Mouse (Mus musculus) urinary bladder, postnatal 4 days (tissue): ENCODE measurements around the gene Zdhhc12.
"Not testable (repeated sequence)": the region's sequence is repeated elsewhere in the genome, so short reads cannot be mapped to it uniquely, and the experiment has no call there.

Experiments used
- DNase-seq, 2 experiments: peaks; one replicate each; pipeline ENCODE4 v3.0.0; 2021 to 2022; ENCODE audit warnings: low spot score in 2 of 2

Zdhhc12 gene

GRCm38 (mm10) chr2:30064298-30064697, 29.1 kb downstream of the Zdhhc12 start:
- DNase-seq = no peak

GRCm38 (mm10) chr2:30063791-30064190, 29.7 kb downstream of the Zdhhc12 start:
- DNase-seq = no peak

GRCm38 (mm10) chr2:30063235-30063634, 30.2 kb downstream of the Zdhhc12 start:
- DNase-seq = no peak

DNA sequence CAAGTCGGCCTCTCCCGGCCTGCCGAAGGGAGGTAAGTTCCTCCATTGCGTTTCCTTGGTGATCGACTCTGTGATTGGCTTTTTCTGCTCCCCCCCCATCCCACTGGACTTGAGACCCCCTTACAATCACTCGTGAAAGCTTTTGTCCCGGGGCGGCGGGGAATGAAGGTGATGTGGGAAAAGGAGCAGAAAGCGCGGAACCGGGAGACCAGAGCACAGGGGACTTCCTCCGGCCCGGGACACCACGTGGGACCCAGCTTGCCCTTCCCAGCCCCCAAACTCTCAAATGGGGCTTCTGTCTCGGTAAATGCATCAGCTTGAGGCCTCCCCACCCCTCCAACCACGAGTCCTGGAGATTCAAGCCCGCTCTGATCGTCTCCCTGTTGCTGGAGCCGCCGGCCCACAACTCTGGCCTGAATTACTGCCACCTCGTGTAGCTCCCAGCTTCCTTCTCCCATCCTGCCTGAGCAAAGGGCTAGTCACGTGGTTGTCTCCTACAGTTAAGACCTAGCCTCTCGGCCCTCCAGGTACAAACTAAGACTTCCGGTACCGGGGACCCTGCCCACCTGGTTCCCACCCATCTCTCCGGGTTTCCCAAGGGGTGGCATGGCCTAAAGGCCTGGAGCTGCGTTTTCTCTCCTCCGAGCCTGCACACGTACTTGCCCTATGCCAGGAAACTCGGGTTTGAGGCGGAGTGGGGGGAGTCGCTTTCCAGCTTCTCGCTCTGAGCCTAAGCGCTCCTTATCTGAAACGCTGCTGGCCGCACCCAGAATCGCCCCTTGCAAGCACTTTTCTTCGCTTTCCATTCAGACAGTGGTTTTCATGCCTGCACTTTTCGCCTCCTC, 31.0 kb downstream of the Zdhhc12 start:
- peak in 1 of 2 experiments; percentile 56 for DNase-seq

- DNase-seq = peak in 1 of 2 experiments; percentile 44
Observed at GRCm38 (mm10) chr2:30061215-30062166, 32.0 kb downstream of the Zdhhc12 start.

DNA sequence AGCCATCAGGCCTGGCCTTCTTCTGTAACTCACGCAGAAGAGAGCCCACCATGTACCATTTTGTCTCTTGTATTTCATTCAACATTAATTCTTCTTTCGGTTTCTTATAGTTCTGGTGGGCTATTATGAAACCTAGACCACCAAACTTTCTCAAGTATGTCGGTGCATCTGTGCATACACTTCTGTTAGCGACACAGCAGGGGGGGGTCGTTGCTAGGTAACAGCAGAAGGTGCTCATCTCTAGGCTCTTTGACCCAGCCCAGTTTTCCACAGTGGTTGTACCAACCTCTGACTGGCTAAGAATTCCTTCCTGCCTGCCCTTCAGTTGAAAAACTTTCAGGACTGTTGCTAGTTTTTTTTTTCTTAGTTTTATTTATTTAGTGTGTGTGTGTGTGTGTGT, 35.0 kb downstream of the Zdhhc12 start:
- DNase-seq = no peak

DNA sequence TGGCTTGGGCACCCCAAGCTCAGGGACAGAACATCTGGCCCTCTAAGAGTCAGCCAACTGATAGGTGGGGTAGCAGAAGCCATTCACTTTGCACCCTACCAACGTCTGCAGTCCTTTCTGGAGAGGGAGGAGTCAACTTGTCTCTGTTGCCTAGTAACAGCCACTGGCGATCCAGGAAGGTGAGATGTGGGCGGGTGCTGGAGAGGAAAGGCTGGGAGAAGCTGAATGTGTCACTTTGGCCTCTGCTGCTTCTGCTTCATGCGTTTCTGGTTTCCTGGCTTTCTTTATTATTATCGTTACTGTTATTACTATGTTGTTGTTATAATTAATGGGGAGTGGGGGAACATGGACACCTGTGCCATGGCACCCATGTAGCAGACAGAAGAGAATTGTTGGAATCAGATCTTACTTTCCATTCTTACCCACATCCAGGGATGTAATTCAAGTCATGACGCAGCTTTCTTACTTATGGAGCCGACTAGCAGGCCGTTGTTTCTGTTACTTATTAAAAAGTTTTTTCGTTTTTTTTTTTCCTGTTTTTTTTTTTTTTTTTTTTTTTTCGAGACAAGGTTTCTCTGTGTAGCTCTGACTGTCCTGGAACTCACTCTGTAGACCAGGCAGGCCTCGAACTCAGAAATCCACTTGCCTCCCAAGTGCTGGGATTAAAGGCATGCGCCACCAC, 36.1 kb downstream of the Zdhhc12 start, which contains the start of gene Set:
Gene Set (plus strand): TSS at position 156 of the 682 bp plus-strand sequence.
- no peak for DNase-seq

- DNase-seq = no peak
Observed at GRCm38 (mm10) chr2:30056736-30057135, 36.7 kb downstream of the Zdhhc12 start.

GRCm38 (mm10) chr2:30055310-30055709, 38.1 kb downstream of the Zdhhc12 start:
- not testable (repeated sequence) for DNase-seq

GRCm38 (mm10) chr2:30051992-30052761, 41.3 kb downstream of the Zdhhc12 start:
- DNase-seq = no peak

- DNase-seq = no peak
Observed at GRCm38 (mm10) chr2:30049831-30050230, 43.6 kb downstream of the Zdhhc12 start.

DNA sequence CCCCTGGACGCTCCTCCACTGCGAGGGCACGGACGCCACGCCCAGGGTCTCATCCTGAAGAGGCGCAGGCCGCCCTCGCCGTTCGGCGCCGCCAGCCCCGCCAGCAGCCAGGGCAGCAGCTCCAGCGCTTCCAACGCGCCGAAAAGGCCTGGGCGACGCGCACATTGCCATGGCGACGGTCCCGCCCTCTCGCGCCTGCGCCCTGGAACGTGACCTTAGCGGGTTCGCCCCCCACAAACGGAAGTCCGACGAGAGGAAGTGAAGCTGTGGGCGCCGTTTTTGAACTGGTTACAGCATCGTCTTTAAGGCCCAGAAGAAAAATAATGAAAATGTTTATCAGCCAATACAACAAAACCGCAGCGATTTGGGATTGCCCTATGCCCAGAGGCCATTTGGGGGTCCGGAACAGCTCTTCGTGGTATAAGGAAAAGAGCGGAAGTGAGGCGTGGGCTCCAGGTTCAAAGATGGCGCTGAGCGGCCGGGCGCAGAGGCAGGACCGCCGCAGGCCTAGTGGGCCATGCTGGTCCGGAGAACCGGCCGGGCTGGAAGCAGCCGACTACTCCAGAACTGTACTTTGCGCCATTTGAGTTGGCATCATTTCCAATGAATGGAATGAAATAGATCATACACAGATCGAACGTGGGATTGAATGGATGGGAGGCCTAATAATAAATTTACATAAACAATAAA, 44.6 kb downstream of the Zdhhc12 start, which contains the start of gene Wdr34:
Gene Wdr34 (minus strand): TSS at position 183 of the 690 bp plus-strand sequence.
- DNase-seq = peak; percentile 97 to 99

- no peak for DNase-seq
Observed at GRCm38 (mm10) chr2:30048101-30048501, 45.3 kb downstream of the Zdhhc12 start.

GRCm38 (mm10) chr2:30047127-30047526, 46.3 kb downstream of the Zdhhc12 start:
- DNase-seq = no peak

- no peak for DNase-seq
Observed at GRCm38 (mm10) chr2:30044550-30044949, 48.9 kb downstream of the Zdhhc12 start.

DNA sequence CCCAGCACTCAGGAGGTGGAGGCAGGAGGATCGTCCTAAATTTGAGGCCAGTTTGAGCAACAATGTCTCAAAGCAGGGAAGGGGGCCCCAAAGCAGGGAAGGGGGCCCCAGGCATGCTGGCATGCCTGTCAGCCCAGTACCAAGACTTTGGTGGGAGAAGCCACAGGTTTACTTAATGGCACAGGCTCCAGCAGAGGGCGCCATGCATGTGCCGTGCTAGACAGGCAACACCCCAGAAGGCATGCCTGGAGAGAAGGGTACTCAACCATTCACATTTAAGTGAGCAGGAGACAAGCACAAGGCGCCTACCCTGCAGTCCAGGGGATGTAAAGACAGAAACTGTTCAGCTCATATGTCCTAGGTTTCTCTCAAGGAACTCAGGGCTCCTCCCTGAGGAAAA, 51.0 kb downstream of the Zdhhc12 start:
- peak; percentile 65 to 82 for DNase-seq
